Mouse (Mus musculus) neural tube, embryonic 11.5 days (tissue): Measurements from ENCODE around the gene Hapln2. TPM values are rescaled to one million over a fixed set of nuclear protein-coding genes. Genes with fewer than 3 reads are reported as not detected.

ENCODE experiments used
- ATAC-seq: fragments of 200-750 bp; cut with Nextera tagmentation; 2 replicates; pipeline ENCODE4 v1.8.0; 2017; ENCODE audit warnings: moderate number of reproducible peaks, mild to moderate bottlenecking, moderate TSS enrichment, moderate library complexity; ENCODE audit not compliant: insufficient read depth, low FRiP score, low TSS enrichment
- DNase-seq: peaks from one replicate; pipeline ENCODE4 v3.0.0-alpha.2; 2015; ENCODE audit warnings: low spot score
- H3K27ac ChIP-seq: fragments of 300-500 bp; sonication (generic); 2 replicates; pipeline ENCODE4 v1.5.1; 2014; ENCODE audit warnings: low read depth, mild to moderate bottlenecking, low read length
- H3K27me3 ChIP-seq: fragments of 300-500 bp; sonication (generic); 2 replicates; pipeline ENCODE4 v1.6.1; 2014; ENCODE audit warnings: mild to moderate bottlenecking, low read length, mixed read lengths; ENCODE audit not compliant: control insufficient read depth, insufficient read depth
- H3K36me3 ChIP-seq: fragments of 300-500 bp; sonication (generic); 2 replicates; pipeline ENCODE4 v1.6.1; 2014; ENCODE audit warnings: mild to moderate bottlenecking, low read length, moderate library complexity, mixed read lengths; ENCODE audit not compliant: control insufficient read depth, insufficient read depth
- H3K4me1 ChIP-seq: fragments of 300-500 bp; sonication (generic); 2 replicates; pipeline ENCODE4 v1.6.1; 2014; ENCODE audit warnings: low read length, mixed read lengths; ENCODE audit not compliant: control insufficient read depth, insufficient read depth
- H3K4me2 ChIP-seq: fragments of 300-500 bp; sonication (generic); 2 replicates; pipeline ENCODE4 v1.6.1; 2014; ENCODE audit warnings: low read depth, mild to moderate bottlenecking, moderate library complexity
- H3K4me3 ChIP-seq: fragments of 300-500 bp; sonication (generic); 2 replicates; pipeline ENCODE4 v1.5.1; 2014; ENCODE audit warnings: low read depth, low read length
- H3K9ac ChIP-seq: fragments of 300-500 bp; sonication (generic); 2 replicates; pipeline ENCODE4 v1.6.1; 2014; ENCODE audit warnings: mild to moderate bottlenecking, low read length
- H3K9me3 ChIP-seq: fragments of 300-500 bp; sonication (generic); 2 replicates; pipeline ENCODE4 v1.6.1; 2016; ENCODE audit warnings: low read length; ENCODE audit not compliant: control insufficient read depth
- WGBS: fragments of 180-500 bp; shearing (Covaris S2); extraction: QIAGEN DNeasy Blood & Tissue Kit; methylation state at CpG from one replicate; pipeline ENCODE4 v1.1.7; 2014; 5-methylcytosine and 5-hydroxymethylcytosine counted together
- polyA plus RNA-seq: library from polyadenylated mRNA; unstranded; fragments of >200 nt; fragmentation: Nextera tagmentation; extraction: Ambion mirVana; gene quantifications from 2 replicates; pipeline ENCODE4 v1.2.1, GENCODE M21; 2014

The Hapln2 gene
- polyA plus RNA-seq, 1 experiment from 2014 or later: not detected

DNA sequence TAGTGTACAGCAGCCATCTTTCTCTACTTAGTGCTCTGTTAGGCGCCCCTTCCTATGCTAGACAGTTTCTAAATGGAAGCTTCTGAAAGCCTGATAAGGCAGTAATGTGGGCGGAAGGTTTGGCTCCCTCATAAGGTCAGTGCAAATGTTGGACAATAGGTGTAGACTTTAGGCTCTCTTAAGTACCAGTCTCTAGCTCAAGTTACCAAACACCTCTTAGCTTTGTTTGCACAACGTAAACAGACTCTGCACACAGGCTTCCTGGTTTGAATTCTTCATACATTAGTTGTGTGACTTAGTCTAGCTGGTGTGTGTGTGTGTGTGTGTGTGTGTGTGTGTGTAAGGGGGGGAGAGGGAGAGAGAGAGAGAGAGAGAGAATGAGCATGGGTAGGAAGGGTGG, 22.1 kb upstream of the Hapln2 start:
- H3K27me3 ChIP-seq: no peaks in the 10 kb centered on the region
- H3K4me1 ChIP-seq: no peaks in the 10 kb centered on the region
- H3K9me3 ChIP-seq: no peaks in the 10 kb centered on the region
- DNase-seq: no peak
- no peak overlapping the region for H3K4me2 ChIP-seq
- H3K9ac ChIP-seq: no peak overlapping the region
- no peak for ATAC-seq
- H3K36me3 ChIP-seq: peaks cover 7% of the 10 kb centered on the region; the same call in 1 of the 2 replicates
- 83% methylated on average over 3 of the region's 3 CpGs for WGBS
- no peak overlapping the region for H3K27ac ChIP-seq
- no peak overlapping the region for H3K4me3 ChIP-seq

DNA sequence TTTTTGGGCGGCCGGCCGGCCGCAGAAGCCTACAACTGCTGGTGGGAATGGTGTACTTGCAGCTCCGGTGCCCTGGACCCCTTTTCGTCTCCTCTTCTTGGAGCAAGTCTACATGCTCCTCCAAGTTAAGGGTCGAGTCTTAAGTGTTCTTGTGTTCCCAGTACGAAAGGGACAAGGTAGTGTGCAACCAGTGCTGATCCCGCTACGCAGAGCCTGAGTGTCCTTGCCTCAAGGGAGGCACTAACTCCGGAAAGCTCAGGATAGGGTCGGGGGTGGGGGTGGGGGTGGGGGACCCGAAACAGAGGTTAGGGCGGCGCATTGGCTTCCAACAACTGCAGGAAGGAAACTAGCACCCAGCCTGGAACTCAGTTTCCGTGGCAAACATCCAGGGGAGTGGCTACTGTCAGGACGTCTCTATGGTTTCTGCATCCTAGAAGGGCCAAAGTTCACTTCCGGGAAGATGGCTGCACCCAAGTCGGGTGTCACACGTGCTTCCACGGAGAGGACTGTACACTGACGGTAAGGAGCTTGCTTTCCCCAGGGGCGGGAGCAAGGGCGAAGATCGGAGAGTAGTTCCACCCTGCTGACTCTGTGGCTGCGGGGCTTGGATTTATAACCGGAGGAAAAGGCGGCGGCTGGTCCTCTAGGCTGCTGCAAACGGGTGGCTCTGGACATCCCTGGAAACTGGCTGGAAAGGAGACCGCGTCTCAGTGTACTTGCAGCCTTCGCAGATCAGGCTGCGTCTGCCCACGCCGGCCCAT, 15.5 kb upstream of the Hapln2 start, which contains the start of gene Gpatch4:
Gene Gpatch4 (plus strand): TSS at position 448 of the 761 bp plus-strand sequence.
- 11% methylated on average over 36 of the region's 36 CpGs for WGBS
- Histone ChIP-seq H3K27ac (no peak within 1 kb of the TSS), H3K36me3 (no peaks in the 10 kb centered on the region)

DNA sequence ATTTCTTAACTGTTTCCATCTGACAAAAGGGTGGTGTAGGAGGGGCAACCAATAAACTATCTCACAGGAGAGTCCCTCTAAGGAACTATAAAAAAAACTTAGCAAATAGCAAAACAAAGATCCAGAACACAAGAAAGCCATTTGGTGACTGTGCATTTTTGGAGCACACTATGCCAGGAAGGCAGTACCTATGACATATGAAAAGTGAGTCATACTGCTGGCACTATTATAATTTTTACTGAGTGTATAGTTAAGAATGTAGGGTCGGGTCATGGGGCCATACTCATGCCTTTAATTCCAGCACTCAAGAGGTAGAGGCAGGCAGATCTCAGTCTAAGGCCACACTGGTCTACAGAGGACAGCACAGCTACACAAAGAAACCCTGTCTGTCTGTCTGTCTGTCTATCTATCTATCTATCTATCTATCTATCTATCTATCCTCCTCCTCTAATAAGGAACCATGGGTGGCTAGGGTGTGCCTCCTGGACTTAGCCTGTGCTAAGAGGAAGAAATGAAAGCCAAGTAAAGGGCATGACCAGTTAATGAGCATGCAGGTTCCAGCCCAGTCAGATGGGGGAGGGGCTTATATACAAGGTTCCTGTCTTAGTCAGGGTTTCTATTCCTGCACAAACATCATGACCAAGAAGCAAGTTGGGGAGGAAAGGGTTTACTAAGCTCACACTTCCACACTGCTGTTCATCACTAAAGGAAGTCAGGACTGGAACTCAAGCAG, 8.3 kb upstream of the Hapln2 start:
- Histone ChIP-seq H3K27me3 (0 out of 2 replicates have a peak, but pooled peaks cover 6% of the 10 kb centered on the region), H3K27ac (no peak overlapping the region), H3K9me3 (no peaks in the 10 kb centered on the region), H3K4me2 (no peak overlapping the region), H3K4me3 (no peak overlapping the region), H3K9ac (no peak overlapping the region), H3K4me1 (no peaks in the 10 kb centered on the region), H3K36me3 (no peaks in the 10 kb centered on the region)
- DNase-seq: no peak
- WGBS: 56% methylated on average over 1 of the region's 1 CpGs
- no peak for ATAC-seq

More for the DNA sequence above, 15.5 kb upstream of the Hapln2 start, which contains the start of gene Gpatch4:
- Histone ChIP-seq H3K9me3 (no peaks in the 10 kb centered on the region), H3K4me3 (peak within 1 kb of the TSS; percentile 75), H3K4me2 (peak within 1 kb of the TSS; percentile 60), H3K4me1 (peaks cover 6% of the 10 kb centered on the region; the same call in 1 of the 2 replicates), H3K9ac (peak within 1 kb of the TSS; percentile 61), H3K27me3 (no peaks in the 10 kb centered on the region)
- ATAC-seq (peak; percentile 69), DNase-seq (peak; percentile 86)

DNA sequence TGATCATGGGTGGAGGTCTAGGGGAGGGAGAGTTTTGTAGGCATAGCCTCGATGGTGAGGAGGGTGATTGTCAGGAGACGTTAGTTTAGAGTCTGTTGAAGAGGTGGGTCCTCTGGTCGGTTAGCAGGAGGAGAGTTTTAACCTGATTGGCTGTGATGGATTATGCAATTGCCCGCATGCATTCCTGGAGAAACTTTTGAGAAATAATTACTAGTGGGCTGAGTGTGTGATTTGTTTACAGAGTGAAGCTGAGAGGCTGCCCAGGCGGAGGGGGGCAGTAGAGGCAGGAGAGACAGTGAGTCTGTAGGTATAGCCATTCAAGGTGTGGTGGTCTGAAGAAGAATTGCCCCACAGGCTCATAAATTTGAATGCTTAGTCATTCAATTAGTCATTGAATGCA, 6.1 kb upstream of the Hapln2 start:
- Histone ChIP-seq H3K4me1 (no peaks in the 10 kb centered on the region), H3K36me3 (no peaks in the 10 kb centered on the region), H3K9ac (no peak overlapping the region), H3K9me3 (no peaks in the 10 kb centered on the region), H3K4me3 (no peak overlapping the region), H3K27ac (no peak overlapping the region), H3K27me3 (peaks cover 12% of the 10 kb centered on the region; the same call in 1 of the 2 replicates), H3K4me2 (no peak overlapping the region)
- WGBS: 72% methylated on average over 5 of the region's 5 CpGs
- ATAC-seq (no peak), DNase-seq (no peak)

DNA sequence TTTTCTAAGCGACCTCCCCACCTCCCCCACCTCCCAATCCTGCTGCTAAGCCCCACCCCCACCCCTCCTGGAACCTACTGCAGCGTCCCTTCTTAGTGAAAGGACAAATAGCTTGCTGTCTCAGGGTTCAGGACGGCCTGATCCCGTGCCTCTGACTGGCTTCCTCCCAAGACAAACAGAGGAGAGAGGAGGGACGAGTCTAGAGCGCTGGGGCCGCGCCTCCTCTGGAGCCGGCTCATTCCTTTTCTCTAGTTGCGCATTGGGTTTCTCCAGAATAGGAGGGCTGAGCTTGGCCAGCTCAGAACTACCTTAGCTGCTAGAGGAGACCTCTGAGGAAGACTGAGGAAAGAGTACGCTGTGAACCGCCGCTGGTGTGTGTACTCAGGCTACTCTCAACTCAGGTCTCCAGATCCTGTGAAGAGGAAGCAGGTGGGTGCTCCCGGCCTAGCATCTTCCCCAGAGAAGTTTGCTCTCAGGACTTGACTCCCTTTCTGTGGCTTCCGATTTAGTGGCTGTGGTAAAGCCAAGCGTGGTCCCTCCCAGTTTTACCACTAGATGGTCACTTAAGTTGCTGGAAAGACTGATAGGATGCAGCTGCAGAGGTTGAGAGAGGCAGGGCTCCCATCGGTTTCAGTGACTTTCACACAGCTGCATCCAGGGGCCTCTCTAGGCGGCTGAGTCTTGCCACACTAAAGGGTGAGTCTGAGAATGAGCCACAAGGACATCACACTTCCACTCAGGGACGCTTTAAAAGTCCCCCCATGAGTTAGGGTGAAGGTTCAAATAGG, 3.4 kb upstream of the Hapln2 start:
- no peak for ATAC-seq
- no peak for DNase-seq
- H3K27me3 ChIP-seq: peaks cover 12% of the 10 kb centered on the region; the same call in 1 of the 2 replicates
- no peak overlapping the region for H3K4me2 ChIP-seq
- WGBS: 21% methylated on average over 19 of the region's 19 CpGs
- H3K27ac ChIP-seq: no peak overlapping the region
- H3K9me3 ChIP-seq: no peaks in the 10 kb centered on the region; the same call in 1 of the 2 replicates
- H3K4me3 ChIP-seq: no peak overlapping the region
- H3K9ac ChIP-seq: no peak overlapping the region
- H3K36me3 ChIP-seq: no peaks in the 10 kb centered on the region
- no peaks in the 10 kb centered on the region for H3K4me1 ChIP-seq

DNA sequence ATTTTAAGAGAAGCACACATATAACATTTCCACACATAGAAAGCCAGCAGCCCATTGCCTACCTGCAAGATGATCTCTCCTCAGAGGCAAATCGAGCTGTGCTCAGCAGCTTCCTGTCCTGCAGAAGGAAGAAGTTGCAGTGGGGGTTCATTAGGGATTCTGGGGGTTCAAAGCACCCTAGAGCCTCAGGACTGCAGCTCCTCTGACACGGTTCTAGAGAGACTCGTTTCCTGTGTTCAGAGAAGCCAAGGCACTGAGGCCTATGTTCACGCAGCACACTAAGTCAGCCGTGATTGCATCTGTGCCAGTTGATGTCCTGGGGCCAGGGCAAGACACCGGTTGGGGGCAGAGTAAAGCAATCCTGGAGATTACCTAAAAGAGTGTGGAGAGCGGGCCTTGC, 560 bp downstream of the Hapln2 start:
- Histone ChIP-seq H3K4me2 (no peak overlapping the region), H3K36me3 (no peaks in the 10 kb centered on the region), H3K27ac (no peak overlapping the region), H3K27me3 (peaks cover 49% of the 10 kb centered on the region), H3K9ac (no peak overlapping the region), H3K4me1 (peaks cover 16% of the 10 kb centered on the region), H3K4me3 (no peak overlapping the region), H3K9me3 (no peaks in the 10 kb centered on the region; the same call in 1 of the 2 replicates)
- WGBS: 67% methylated on average over 7 of the region's 7 CpGs
- ATAC-seq (no peak), DNase-seq (no peak)

DNA sequence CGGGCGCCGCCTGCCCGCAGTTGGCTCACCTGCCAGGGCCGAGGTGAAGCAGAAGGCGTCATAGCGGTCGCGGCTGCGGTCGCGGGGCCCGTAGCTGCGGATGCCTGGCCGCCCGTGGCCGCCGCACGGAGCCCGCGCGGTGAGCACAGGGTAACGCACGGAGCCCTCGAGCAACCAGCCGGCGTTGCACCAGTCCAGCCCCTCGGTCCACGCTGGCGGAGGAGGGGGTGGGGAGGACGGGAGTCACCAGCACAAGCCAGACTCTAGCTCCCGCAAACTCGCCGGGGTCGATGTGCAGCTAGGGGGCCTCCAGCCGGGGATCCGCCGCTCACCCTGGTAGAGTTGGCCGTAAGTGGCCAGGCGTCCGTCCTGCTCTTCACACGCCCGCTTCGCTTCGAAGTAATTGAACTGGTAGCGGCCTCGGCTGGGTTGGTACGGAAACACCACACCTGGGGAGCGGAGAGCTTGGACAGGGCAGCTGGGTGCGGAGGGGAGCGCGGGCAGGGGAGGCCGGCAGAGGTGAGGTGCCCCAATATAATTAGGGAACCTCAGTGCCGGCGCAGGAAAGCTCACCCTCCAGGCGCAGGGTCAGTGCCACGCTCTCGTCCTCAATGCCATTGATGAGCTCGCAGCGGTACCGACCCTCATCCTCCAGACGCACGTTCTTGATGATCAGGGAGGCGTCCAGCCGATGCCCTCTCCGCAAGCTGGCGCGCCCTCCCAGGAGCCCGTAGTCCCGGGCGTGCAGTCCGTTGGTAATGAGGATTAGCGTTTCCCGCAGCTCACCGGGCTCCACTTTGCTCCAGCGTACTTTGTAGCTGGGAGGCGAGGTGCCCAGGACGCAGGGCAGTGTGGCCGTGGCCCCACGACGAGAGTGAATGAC, 4.0 kb downstream of the Hapln2 start:
- peaks cover 57% of the 10 kb centered on the region for H3K27me3 ChIP-seq
- peak overlapping the region; percentile 53 for H3K4me3 ChIP-seq
- under 1% methylated on average over 81 of the region's 81 CpGs for WGBS
- H3K9ac ChIP-seq: peak overlapping the region; percentile 31; the same call in 1 of the 2 replicates
- H3K4me2 ChIP-seq: peak overlapping the region; percentile 95
- ATAC-seq (peak; percentile 56; the same call in 1 of the 2 replicates), DNase-seq (peak; percentile 64)
- H3K4me1 ChIP-seq: peaks cover 16% of the 10 kb centered on the region
- no peak overlapping the region for H3K27ac ChIP-seq
- no peaks in the 10 kb centered on the region for H3K36me3 ChIP-seq
- H3K9me3 ChIP-seq: no peaks in the 10 kb centered on the region; the same call in 1 of the 2 replicates
